Mouse (Mus musculus) spleen, adult 12 weeks (tissue): ENCODE results near the gene Gm44965.
"Not testable (repeated sequence)": the region's sequence is repeated elsewhere in the genome, so short reads cannot be mapped to it uniquely, and the experiment has no call there.

Source experiments
- DNase-seq: peaks from one replicate; pipeline ENCODE4 v3.0.0; 2022; ENCODE audit warnings: low spot score

Gene Gm44965

DNA sequence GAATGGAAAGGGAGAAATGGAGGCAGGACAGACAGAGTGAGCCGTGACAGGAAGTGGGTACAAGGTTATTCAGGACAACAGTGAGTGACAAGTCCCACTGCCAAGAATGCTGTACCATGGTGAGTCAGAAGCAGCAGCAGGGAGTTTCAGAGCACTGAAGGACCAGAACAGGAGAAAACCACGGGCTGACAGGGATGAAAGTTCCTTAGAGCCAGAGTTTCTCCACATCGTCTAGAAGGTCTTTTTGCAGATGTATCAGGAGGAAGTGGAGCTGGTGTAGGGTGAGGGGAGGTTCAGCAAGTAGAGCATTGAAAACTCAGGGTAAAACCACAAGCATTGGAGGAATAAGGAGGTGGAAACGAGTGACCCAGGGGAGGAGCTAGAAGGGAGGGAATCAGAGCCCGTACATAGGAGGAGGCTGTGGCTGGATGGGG, 14.5 kb upstream of the Gm44965 start:
- DNase-seq = no peak

DNA sequence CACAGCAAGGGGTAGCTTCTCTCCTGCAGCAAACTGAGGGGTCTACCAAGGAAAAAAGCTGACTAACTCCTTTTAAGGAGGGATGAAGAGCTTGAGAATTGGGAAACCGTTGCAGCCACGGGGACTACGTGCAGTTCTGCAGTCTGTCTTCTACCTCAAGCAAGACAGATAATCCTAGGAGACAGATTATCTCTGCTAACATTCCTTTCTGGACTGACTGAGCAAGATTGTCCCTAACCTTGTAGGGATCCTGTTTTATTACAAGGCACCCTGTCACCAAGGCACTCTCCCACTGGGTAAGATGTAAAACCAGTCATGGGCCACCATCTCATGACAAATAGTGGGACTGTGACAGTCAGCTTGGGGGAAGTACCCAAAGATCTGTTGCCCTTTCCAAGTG, 12.5 kb upstream of the Gm44965 start:
- no peak for DNase-seq

DNA sequence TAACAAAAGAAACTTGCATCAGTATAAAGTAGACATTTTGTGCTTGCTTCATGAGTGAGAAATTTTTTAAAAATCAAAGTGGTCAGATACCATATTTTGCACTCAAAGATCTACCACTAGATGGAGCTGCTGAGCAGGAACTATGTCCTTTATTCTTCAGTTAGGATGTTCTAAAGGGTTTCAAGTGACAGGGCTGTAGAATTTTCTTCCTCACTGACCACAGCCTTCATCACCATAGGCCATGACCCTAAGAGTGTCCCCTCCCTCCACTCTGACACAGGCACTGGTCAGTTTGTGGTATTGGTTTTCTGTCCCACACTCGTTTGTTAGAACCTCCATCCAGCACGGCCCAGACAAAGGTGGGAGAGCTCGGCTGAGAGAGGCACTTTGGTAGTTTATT, 11.7 kb upstream of the Gm44965 start:
- DNase-seq = no peak

DNA sequence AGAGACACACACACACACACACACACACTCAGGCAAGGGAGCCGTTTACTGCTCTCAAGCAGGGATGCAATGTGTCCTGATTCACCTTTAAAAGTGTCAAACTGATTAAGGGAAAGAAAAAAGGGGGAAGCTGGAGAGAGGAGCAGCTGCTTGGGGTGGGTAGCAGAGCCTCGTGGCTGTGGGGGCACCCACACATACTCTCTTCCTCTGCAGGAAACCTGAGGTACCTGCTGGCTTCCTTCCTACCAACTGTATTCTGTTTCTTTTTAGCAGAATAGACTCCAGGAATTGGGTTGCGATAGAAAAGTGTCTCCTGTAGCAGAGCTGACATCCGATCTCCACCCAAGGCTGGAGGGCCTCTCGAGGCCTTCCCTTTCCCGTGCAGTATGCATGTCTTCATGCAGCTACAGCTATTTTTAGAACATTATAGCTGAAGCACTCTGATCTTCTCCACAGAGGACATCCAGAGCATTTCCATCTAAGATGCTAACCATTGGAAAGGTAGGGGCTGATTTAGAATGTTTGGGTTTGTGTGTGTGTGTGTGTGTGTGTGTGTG, 4.5 kb upstream of the Gm44965 start, which contains the start of gene Gm45021:
Gene Gm45021, plus strand, starts transcription at position 417 of the 557 bp plus-strand sequence.
- no peak for DNase-seq

- no peak for DNase-seq
These were observed 2.4 kb upstream of the Gm44965 start for GRCm38 (mm10) chr6:48591221-48591845.

GRCm38 (mm10) chr6:48591871-48592270, 1.9 kb upstream of the Gm44965 start:
- no peak for DNase-seq

DNA sequence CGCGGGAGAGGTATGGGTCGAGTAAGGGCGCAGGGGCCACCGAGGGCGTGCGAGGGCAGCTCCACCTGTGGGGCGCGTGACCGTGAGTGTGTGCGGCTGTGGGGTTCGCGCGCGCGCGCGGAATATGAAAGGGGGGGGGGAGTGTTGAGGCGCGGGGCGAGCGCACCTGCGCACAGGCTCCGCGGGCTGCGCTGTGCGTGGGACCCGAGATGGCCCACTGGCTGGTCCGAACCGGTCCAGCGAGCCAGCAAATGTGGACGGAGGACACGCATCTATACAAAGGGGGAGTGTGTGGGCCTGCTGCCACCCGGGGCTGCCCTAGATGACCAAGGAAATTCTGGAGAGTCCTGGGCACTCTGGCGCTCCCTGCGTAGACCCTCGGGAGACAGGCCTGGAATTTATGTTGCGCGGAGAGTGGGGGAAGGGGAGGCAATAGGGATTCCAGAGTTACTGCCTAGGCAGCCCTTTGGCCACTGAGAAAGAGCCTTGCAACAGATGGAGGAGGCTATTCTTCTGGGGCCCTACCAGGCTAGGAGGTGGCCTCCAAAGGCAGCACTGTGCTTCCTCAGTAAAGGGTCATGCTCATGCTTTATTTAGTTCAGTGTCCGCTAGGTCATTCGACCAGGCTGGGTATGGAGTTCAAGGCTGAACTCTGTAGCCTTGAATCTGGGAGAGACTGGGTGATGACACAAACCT, 450 bp downstream of the Gm44965 start:
- no peak for DNase-seq

DNA sequence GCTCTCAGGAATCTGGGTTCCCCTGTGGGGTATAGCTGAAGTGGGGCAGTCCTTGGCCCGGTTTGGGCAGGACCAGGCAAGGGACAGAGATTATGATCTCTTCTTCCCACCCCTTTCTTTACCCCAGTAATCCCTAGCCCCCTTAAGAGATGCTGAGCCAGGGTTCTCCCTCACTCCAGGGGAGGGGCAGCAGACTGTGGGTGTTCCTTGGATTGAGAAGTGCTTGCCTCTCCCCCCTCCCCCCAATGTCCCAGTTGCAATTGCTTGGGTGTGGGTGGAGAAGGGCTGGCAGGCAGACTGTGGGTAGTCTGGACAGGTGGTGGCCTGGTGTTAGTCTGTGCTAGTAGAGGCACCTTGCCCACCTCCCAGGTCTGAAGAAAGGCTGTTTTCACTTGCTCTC, 1.5 kb downstream of the Gm44965 start:
- DNase-seq = no peak

GRCm38 (mm10) chr6:48596545-48597232, 2.9 kb downstream of the Gm44965 start:
- no peak for DNase-seq

- DNase-seq = no peak
These were observed 3.5 kb downstream of the Gm44965 start for GRCm38 (mm10) chr6:48597233-48597625.

DNA sequence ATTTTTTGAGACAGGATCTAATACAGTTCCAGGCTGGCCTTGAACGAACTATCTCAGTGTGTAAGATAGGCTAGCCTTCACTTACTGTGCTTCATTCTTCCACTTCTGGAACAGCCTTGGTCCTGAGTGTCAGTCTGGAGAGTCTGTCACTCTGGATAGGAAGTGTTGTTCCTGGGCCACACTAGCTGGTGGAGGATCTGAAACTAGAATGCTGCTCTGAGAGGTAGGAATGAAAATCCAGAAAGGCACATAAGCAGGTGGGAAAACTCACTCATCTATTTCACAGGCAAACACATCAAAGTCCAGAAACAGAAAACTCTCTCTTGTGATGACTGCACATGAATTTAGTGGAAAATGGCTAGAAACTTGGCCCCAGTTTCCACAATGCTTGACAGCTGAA, 6.9 kb downstream of the Gm44965 start:
- DNase-seq = no peak

DNA sequence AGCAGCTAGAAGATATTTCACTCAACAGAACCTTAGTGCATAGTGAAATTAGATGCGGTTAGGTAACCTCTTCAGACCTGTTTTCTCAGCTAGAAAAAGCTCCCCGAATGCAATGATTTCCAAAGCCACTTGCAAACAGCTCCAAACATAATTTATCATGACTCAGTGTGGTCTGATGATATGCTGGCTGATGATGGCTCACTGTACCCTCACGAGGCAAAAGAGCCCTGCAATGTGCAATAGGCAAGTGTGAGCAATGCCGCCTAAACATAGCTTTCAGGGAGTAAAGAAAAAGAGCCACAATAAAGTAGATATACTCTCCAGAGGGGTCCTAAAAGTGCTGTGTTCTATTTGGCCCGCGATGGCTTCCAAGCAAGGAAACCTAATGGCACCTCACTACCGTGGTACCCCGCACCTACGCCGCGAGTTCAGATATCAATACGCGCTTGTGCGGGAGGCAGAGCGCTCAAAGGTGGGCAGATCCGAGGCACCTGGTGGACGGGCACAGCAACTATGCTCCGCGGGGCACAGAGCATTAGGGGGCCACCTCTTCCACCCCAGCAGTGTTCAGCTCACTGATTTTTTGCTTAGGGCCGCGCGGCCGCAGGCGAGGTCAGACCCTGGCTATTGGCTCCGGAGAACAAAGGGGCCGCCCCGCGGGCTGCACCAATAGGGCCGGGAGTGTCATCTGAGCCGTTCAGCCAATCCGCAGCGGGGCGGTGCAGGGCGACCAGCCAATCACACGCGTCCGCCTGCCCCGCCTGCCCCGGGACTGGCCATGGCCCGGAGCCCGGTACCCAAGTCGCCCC, 7.7 kb downstream of the Gm44965 start, which contains the start of gene Zfp775:
Gene Zfp775, plus strand, starts transcription at position 793 of the 809 bp plus-strand sequence.
- peak; percentile 84 for DNase-seq

DNA sequence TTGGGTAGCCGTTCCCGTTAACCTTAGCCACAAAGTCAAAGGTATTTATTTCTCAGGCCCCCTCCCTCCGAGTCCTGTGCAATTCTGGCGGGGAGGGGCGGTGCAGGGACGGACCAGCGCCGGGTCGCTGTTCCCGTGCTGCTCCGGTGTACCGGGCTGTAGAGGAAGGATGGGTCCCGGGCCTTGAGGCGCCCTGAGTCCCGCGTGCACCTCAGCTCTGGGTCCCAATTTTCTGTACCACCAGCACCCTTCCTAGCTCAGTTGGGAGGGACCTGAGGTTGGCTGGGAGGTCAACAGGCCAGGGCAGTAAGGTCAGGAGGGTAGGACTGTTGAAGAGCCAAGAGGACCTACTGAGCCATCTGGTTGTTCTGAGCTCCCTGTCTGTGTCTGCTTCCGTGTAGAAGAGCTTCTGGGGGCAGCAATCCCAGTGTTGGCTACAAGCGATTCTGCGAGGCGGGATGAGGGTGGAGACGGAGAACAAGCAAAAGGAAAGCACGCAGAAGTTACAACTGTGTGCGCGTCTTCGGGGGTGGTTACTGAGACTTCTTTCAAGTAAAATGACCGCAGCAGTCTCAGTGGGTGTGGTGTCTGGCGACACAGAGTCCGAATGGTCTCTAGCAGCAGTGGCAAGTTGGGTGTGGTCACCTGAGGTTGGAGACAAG, 8.5 kb downstream of the Gm44965 start:
- no peak for DNase-seq

- DNase-seq = no peak
These were observed 14.4 kb downstream of the Gm44965 start for GRCm38 (mm10) chr6:48608124-48608523.

- DNase-seq = no peak
These were observed 15.8 kb downstream of the Gm44965 start for GRCm38 (mm10) chr6:48609512-48609911.

DNA sequence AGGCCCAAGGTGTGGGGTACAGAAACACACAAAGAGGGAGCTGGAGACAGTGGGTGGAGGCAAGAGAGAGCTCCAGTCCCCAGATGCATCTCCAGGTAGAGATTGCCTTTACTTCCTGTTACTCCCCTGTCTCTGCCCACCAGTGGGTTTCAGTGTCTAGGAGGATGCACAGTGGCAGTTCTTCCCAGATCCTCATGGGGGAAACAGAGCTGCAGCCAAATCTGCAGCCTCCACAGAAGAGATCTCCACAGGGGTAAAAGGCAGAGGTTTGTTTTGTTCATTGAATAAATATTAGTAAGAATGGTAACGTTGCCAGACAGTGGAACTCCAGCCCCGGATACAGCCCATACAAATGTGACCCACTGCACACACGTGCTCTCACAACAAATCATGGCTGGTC, 16.9 kb downstream of the Gm44965 start:
- no peak for DNase-seq

- DNase-seq = no peak
These were observed 19.7 kb downstream of the Gm44965 start for GRCm38 (mm10) chr6:48613464-48613863.

DNA sequence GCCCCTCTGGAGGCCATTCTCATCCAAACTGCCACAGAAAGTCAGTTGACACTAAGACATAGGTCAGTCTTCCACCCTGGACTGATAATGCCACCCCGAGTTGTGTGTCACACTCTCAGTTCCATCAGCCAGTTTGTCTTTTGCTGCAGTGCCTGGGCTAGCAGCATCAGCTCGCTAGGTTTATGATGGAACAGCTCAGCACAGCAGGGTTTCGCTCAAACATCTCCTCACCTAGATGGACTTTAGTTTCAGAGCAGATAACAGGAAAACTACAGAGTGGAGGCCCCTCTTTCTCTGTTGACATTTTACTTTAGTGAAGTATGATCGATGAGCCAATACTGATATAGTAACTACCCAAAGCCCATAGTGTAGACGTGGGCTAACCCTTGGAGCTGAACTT, 21.0 kb downstream of the Gm44965 start:
- no peak for DNase-seq

- DNase-seq = no peak
These were observed 26.3 kb downstream of the Gm44965 start for GRCm38 (mm10) chr6:48620031-48620430.

- DNase-seq = not testable (repeated sequence)
These were observed 28.6 kb downstream of the Gm44965 start for GRCm38 (mm10) chr6:48622186-48622843.

GRCm38 (mm10) chr6:48623460-48623859, 29.7 kb downstream of the Gm44965 start:
- DNase-seq = no peak
